Mouse (Mus musculus): ENCODE data around the gene Agl.

The Agl gene

GRCm38 (mm10) chr3:116807811-116808506 is at the start of gene Agl:
Agl (minus strand) TSS chr3:116808166.
- DNase-seq: peak; percentile 98

DNA sequence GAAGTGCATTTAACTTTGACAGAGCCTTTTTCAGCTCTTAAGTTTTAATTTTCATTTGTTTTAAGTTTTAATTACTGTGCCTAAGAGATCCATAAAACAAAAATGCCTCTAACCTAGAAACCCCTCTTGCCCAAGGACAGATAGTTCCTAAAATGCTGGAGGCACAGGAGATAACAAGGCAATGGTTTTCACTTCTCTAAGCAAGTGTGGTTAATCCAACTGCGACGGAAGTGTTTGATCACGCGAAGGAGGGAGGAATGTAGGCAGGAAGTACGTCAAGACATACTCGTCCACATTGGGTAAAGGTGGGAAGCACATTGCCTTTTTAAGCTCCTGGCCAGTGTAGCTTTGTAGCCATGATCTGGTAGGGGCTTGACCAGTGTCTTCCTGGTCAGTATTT is 49.6 kb upstream of the Agl start:
- no peak for DNase-seq

DNA sequence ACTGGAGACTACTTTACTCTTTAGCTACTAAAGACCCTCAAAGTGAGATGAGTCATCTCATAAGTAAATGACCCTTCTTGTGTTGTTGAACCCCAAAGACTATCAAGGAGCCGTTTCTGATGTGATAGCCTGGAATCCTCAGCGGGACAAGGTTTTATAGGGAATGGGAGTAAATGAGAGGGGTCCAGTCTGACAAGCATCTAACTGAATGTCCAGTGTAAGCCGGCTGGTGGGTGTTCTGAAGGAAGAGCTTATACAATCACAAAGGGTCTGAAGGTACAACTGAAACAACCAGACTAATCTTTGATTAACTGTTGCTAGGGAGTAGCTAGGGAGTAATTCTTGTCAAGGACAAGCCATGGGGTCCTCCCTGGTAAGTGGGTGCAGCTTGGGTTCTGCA is 44.5 kb upstream of the Agl start:
- DNase-seq: no peak

GRCm38 (mm10) chr3:116850376-116850775 is 42.4 kb upstream of the Agl start:
- no peak for DNase-seq

- DNase-seq: no peak
These were observed 41.0 kb upstream of the Agl start for GRCm38 (mm10) chr3:116848936-116849335.

DNA sequence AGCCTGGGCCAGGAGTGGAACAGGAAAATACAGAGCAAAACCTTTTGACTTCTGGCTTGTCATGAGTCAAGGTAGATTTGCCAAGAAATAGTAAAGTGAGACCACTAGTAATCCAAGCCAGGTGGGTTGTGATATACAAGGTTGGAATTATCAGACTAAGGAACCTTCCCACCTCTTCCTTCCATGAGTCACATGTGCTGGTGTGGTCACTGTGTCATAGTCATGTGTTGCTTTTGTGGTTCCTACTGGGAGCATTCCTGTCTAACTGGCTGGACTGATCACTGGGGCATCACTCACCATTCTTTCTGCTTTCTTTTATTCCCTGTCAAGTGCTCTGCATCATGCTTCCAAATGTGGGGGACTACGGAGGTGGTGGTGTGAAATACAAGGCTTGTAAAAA is 40.1 kb upstream of the Agl start:
- no peak for DNase-seq

DNA sequence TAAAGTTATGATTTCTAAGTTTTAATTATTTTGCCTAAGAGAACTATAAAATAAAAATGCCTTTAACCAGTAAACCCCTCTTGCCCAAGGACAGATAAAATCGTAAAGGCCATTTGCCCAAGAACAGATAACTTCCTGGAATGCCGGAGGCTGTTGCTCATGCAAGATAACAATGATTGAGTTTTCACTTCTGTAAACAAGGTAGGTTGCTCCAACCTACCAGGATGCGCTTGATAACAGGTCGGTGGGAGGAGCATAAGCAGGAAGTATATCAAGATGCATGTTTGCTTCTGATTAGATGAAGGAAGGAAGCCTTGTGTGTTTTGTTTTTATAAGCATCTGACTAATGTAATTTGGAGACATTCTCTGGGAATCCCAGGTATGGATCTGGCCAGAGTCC is 38.1 kb upstream of the Agl start:
- no peak for DNase-seq

- DNase-seq: no peak
These were observed 37.1 kb upstream of the Agl start for GRCm38 (mm10) chr3:116844880-116845579.

- no peak for DNase-seq
These were observed 33.3 kb upstream of the Agl start for GRCm38 (mm10) chr3:116841311-116841710.

- no peak for DNase-seq
These were observed 28.9 kb upstream of the Agl start for GRCm38 (mm10) chr3:116836681-116837475.

- DNase-seq: peak; percentile 94
These were observed 28.1 kb upstream of the Agl start for GRCm38 (mm10) chr3:116835770-116836680.

DNA sequence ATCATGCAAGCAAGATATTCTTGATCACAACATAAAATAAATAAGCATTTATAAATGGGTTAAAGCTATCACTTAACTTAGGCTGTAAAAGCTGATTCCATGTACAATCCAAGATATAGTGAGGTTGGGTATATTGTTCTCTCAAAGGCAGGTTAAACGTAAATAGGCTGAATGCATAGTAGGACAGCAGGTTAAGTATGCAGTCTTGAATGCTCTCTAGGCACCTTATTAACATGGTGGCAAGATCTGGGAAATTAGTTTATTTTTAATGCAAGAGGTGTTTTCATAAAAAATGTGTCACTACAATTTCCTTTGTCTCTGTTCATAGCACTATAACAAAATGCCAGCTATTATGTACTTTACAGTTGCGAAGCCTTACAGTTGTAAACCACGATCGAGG is 27.4 kb upstream of the Agl start:
- no peak for DNase-seq

DNA sequence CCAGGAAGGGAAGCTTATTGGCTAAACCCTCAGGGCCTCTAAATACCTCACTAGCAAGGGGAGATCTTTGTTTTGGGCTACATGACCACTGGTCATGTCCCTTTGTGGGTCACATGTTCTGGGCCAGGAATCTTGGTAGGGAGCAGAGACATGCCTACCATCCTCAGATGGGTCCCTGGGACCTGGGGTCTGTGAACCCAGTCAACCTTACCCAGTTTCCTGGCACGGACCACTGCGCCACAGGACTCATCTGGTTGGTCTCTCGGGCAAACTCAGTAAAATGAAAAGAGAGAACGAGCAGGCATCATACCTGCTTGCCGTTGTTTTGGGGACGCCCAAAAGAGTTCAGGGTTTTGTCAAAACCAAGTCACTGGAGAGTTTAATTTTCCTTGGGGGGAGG is 26.3 kb upstream of the Agl start:
- no peak for DNase-seq

- DNase-seq: no peak
These were observed 25.5 kb upstream of the Agl start for GRCm38 (mm10) chr3:116833491-116833890.

DNA sequence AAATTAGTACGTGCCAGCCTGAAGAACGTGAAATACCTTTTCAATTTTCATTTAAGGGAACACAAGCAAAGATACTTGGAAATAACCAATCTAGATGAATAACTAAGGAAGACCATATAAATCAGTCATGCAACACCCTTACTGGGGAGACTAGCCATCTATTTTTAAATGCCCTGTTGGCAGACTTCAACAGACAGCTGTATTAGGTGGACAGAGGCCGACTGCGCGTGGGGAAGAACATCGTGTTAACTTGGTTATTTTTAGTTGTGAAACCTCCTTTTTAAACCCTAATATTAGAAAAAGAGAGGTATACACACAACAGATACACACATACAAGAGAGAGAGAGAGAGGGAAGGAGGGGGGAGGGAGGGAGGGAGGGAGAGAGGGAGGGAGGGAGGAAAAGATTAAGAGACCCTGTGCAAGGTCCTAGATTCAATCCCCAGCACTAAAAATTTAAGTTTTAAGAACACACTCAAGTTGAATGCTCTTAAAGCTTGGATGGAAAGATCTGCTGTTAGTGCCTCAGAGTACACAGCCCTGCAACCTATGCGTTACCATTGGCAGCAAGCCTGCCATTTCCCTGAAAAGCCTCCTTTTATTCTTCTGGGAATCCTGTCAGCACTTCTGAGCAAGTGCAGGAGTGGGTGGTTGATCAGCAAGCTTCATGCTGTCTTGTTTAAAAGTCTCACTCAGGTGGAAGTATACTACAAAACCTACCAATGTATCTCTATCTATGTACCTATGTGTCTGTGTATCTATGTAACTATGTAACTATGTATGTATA is 24.8 kb upstream of the Agl start:
- DNase-seq: no peak

DNA sequence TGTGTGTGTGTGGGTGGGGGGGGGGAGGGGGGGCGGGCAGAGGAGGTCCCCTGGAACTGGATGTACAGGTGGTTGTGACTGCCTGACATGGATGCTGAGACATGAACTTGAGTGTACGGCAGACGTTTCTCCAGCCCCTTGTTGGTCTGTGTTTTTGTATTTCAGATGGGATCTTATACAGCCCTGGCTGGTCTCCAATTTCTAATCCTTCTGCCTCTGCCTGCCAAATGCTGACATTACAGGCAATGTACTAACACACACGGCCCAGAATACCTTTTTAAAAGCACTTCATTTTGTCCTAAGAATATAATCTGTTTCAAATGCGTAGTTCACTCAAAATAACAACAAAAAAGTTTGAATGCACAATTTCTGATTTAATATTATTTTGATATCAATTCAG is 23.4 kb upstream of the Agl start:
- no peak for DNase-seq

DNA sequence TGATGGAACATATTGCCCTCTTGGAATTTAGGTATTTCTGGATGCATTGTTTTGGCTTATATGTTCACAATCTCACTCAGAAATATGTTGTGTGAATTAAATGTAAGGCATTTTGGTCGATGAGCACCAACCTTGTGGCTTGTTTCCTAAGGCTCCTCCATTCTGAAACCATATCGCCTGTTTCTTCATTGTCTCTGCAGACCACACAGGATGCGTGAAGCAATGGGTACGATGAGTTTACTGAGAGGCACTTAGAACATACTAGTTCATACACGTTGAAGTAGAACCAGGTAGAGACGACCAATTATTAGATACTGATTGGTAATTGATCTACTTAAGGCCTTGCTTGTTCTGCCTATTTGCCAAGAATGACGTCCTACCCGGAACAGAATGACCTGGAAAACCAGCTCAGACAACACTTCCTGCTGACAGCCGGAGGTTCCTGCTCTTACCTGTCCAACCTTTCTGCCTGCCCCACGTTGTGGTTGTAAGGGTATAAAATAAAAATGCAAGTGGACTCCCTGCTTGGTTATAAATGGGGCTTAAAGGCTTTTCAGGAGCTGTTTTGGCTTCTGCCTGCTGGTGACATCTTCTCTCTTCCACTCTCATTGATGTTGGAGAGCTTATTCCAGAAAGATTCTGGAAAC is 21.4 kb upstream of the Agl start:
- no peak for DNase-seq

DNA sequence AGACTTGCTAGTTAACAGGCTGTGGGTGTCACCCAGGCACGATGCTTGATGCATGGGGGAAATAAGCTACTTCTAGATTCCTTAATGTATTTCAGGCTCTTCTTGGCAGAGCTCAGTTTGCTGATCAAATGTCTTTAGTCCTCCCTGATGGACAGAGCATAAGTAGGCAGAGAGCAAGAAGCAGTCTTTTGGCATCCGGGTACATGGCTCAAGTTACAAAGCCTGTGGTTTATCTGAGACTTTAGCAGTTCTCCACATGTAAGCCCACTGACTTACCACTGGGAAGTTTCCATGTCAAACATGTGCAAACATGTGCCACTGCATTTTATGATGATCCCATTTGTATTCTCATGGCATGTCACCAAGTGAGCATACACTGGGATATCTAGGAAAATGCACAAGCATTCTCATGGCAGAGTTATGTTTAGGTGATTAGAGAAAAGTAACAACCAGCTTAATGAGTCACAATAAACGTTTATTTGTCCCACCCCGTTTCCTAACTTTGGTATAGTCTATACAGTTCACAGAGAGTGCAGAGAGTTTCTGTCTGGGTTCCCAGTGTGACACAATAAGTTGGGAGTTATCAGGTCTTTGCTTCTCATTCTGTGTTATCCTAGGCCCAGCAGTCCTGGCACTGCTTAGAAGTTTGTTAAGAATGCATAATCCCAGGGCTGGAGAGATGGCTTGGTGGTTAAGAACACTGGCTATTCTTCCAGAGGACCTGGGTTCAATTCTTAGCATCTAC is 18.7 kb upstream of the Agl start:
- DNase-seq: no peak

- DNase-seq: no peak
These were observed 9.3 kb upstream of the Agl start for GRCm38 (mm10) chr3:116817231-116817630.

DNA sequence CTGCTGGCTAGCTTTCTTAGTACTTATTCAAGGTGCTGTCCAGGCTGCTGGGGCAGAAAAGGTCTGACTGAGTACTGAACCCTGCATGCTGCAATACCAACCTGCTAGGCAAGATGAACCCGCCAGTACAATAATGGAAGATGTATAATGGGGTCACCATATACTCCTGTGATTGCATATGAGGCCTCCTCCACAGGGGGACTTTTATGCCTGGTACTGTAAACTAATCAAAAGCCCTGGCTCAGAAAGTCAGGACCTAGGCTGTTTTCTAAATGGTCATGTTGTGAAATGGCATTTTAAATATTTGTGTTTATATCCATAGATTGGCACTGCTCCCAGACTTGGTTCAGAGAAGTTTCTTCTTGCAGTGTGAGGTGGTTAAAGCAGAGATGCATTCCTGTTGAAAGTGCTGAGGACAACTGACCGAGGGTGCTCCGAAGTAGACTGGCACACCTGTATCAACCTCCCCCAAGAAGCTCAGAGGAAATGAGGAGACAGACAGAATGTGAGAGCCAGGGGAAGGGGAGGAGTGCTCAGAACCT is 8.8 kb upstream of the Agl start:
- DNase-seq: no peak

All from kidney, postnatal 10 days (tissue).